Mouse (Mus musculus) embryonic facial prominence, embryonic 11.5 days (tissue): Measurements from ENCODE around the gene Cdk6. TPM values are rescaled to one million over a fixed set of nuclear protein-coding genes. Genes with fewer than 3 reads are reported as not detected.
A peak's percentile ranks its signal among the peaks of the same experiment; 100 is the strongest.
"Not testable (repeated sequence)": the region's sequence is repeated elsewhere in the genome, so short reads cannot be mapped to it uniquely, and the experiment has no call there.

Experiments used
- ATAC-seq: fragments of 200-750 bp; cut with Nextera tagmentation; replicated peaks from 2 replicates; pipeline ENCODE4 v1.8.0; 2017; ENCODE audit warnings: low read depth; ENCODE audit not compliant: insufficient number of reproducible peaks, low FRiP score, low TSS enrichment
- DNase-seq: peaks from one replicate; pipeline ENCODE4 v3.0.0-alpha.2; 2015; ENCODE audit warnings: low spot score
- H3K27ac ChIP-seq: fragments of 300-500 bp; sonication (generic); replicated peaks from 2 replicates; pipeline ENCODE4 v1.5.1; 2014; ENCODE audit warnings: mild to moderate bottlenecking, low read depth, low read length, control low read depth
- H3K27me3 ChIP-seq: fragments of 300-500 bp; sonication (generic); 2 replicates; pipeline ENCODE4 v1.6.1; 2014; ENCODE audit warnings: mild to moderate bottlenecking, low read length, moderate library complexity, mixed read lengths; ENCODE audit not compliant: control insufficient read depth, insufficient read depth
- H3K36me3 ChIP-seq: fragments of 300-500 bp; sonication (generic); replicated peaks from 2 replicates; pipeline ENCODE4 v1.6.1; 2014; ENCODE audit warnings: low read depth, mild to moderate bottlenecking, low read length, moderate library complexity, mixed read lengths; ENCODE audit not compliant: control insufficient read depth, insufficient read depth
- H3K4me1 ChIP-seq: fragments of 300-500 bp; sonication (generic); 2 replicates; pipeline ENCODE4 v1.6.1; 2014; ENCODE audit warnings: low read length, mixed read lengths; ENCODE audit not compliant: control insufficient read depth, insufficient read depth
- H3K4me2 ChIP-seq: fragments of 300-500 bp; sonication (generic); 2 replicates; pipeline ENCODE4 v1.6.1; 2014; ENCODE audit warnings: low read depth, mild to moderate bottlenecking, control low read depth, low read length, moderate library complexity
- H3K4me3 ChIP-seq: fragments of 300-500 bp; sonication (generic); 2 replicates; pipeline ENCODE4 v1.5.1; 2014; ENCODE audit warnings: low read depth, low read length, control low read depth
- H3K9ac ChIP-seq: fragments of 300-500 bp; sonication (generic); replicated peaks from 2 replicates; pipeline ENCODE4 v1.6.1; 2014; ENCODE audit warnings: mild to moderate bottlenecking, control low read depth, low read length
- H3K9me3 ChIP-seq: fragments of 300-500 bp; sonication (generic); replicated peaks from 2 replicates; pipeline ENCODE4 v1.6.1; 2016; ENCODE audit warnings: mild to moderate bottlenecking, low read length, inconsistent platforms, mixed read lengths; ENCODE audit not compliant: control insufficient read depth
- WGBS: fragments of 180-500 bp; shearing (Covaris S2); extraction: QIAGEN DNeasy Blood & Tissue Kit; methylation state at CpG from one replicate; pipeline ENCODE4 v1.1.7; 2014; 5-methylcytosine and 5-hydroxymethylcytosine counted together
- polyA plus RNA-seq: library from polyadenylated mRNA; unstranded; fragments of >200 nt; fragmentation: Nextera tagmentation; extraction: Ambion mirVana; gene quantifications from 2 replicates; pipeline ENCODE4 v1.2.1, GENCODE M21; 2014

Gene Cdk6
- polyA plus RNA-seq, 1 experiment from 2014 or later = 17.2 TPM

DNA sequence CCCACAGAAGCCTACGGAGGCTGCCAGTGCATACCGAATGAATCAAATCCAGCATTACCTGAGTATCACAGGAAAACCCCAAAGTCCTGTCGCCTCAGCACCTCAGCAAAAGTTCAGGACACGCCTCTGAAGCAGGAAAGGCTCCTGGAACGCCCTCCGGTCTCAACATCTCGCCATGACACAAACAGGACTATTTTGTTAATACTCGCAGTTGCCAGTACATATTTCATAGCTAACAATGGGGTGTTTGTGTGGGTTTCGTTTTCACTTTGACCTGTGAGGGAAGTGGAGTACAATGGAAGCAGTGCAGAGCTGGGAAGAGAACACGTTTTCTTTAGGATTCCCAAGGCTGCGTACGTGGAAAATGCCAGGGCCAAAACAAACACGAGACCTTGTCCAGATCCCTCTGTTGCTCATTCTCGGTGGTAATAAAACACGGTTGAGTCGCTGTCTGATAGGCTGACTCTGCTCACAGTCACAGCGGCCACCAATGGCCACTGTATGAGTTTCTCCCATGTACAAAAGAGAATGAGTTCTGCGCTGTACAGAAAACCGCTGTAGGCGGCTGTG is 91.9 kb downstream of the Cdk6 start:
- H3K36me3 ChIP-seq = not testable (repeated sequence)
- 81% methylated on average over 18 of the region's 20 CpGs for WGBS

DNA sequence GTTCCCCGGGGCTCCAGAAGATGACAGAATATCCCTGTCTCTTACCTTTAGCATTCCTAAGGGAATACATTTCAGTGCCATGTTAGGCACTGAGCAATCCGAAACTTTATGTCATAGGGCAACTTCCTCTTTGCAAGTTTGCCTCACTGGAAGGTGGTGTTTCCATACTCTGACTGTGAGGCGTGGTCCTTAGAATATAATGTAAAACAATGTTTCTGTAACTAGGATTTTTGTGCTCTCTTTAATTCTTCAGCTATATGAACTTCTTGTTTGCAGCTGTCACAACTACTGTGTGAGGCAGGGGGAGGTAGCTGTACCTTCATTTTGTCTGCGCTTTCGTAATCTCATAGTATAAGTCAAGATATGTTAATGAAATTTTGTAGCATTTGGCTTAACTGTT is 92.8 kb downstream of the Cdk6 start:
- WGBS = 94% methylated on average over 5 of the region's 5 CpGs
- H3K27ac ChIP-seq, H3K36me3 ChIP-seq, H3K9ac ChIP-seq, H3K4me2 ChIP-seq, H3K9me3 ChIP-seq, DNase-seq, H3K4me3 ChIP-seq, H3K4me1 ChIP-seq, H3K27me3 ChIP-seq, ATAC-seq: not testable (repeated sequence)

More for the DNA sequence above, 91.9 kb downstream of the Cdk6 start:
- H3K4me3 ChIP-seq, ATAC-seq, H3K9me3 ChIP-seq, H3K27me3 ChIP-seq, H3K4me2 ChIP-seq, DNase-seq, H3K27ac ChIP-seq, H3K4me1 ChIP-seq, H3K9ac ChIP-seq: not testable (repeated sequence)

DNA sequence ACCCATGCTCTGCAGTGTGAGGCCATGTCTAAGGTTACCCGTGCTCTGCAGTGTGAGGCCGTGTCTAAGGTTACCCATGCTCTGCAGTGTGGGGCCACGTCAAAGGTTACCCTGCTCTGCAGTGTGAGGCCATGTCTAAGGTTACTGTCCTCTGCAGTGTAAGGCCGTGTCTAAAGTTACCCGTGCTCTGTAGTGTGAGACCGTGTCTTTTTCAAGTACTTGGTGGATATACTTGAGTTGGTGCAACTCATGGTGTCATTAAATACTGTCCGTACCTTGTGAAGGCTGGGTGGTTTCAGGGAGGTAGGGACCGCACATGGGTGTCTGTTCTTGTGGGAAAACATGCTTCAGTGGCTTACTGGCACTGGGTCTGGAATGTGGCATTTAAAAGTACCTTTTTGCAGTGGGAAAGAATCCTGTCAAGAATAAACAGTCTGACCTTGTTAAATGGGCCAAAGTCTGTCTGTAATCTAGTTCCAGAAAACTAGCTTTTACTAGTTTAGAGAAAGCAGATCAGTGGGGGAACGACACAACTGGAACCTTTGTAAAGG is 97.2 kb downstream of the Cdk6 start:
- WGBS = 88% methylated on average over 9 of the region's 9 CpGs
- not testable (repeated sequence) for H3K27me3 ChIP-seq, H3K9me3 ChIP-seq, H3K4me2 ChIP-seq, H3K9ac ChIP-seq, ATAC-seq, H3K4me3 ChIP-seq, H3K27ac ChIP-seq, H3K36me3 ChIP-seq, H3K4me1 ChIP-seq, DNase-seq

DNA sequence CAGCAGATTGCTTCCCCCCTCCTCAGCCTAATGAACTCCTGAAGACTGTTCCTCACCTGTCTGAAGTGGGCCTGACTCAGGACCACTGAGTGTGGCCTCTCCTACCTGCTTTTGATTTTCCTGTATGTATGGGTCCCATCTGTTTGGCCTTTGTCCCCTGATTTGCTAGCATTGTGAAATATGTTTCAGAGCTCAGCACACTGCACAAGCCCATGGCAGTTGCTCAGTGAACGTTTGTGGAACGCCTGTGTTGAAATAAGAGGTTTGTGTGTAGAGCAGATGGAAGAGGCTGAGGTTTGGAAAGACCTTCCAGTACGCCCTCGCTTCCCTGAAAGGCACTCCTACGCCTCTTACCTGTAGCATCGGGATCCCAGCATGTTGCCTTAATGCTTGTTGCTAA is 98.1 kb downstream of the Cdk6 start:
- WGBS = 91% methylated on average over 6 of the region's 6 CpGs
- not testable (repeated sequence) for H3K36me3 ChIP-seq, ATAC-seq, H3K27ac ChIP-seq, H3K4me1 ChIP-seq, H3K9me3 ChIP-seq, H3K4me3 ChIP-seq, H3K9ac ChIP-seq, DNase-seq, H3K4me2 ChIP-seq, H3K27me3 ChIP-seq

DNA sequence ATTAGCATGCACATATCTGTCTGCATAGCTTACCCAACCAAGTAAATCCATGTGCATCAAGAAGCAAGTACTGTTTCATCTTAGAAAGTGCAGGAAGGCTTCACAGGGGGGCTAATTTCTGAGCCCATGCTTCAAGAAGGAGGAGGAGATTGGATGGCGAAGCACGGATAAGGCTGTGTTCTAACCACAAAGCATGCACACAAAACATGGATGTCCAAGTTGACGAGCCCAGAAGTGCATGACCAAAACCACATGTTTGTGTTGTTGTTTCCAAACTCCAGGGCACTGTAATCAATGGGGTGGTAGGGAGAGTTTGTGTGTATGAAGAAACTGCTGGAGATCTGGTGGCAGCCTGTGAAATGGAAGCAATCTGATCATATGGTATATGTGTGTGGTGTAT is 101.2 kb downstream of the Cdk6 start:
- H3K27me3 ChIP-seq, H3K4me1 ChIP-seq, H3K9me3 ChIP-seq, H3K4me3 ChIP-seq, H3K4me2 ChIP-seq, ATAC-seq, H3K36me3 ChIP-seq, DNase-seq, H3K27ac ChIP-seq, H3K9ac ChIP-seq: not testable (repeated sequence)
- 78% methylated on average over 3 of the region's 3 CpGs for WGBS

DNA sequence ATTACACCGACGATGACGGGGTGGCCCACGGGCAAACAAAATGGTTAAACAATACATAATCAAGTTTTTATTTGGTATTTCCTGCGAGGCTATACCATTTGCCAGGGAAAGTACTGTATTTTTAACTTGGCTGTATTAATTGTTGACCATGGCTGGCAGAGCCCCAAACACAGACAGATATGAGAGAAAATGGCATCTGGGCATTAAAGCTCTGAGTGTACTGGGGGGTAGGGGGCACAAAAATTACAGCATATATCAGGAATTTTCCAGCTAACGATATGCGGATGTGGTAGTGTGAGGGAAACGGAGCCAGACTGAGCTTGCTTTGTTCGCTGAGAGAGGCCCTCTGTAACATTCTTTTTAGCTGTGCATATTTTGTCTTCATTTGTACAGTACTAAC is 109.9 kb downstream of the Cdk6 start:
- not testable (repeated sequence) for ATAC-seq, H3K27me3 ChIP-seq, DNase-seq, H3K9ac ChIP-seq, H3K36me3 ChIP-seq, H3K27ac ChIP-seq, H3K4me1 ChIP-seq, H3K9me3 ChIP-seq, H3K4me3 ChIP-seq, H3K4me2 ChIP-seq
- 63% methylated on average over 9 of the region's 9 CpGs for WGBS

DNA sequence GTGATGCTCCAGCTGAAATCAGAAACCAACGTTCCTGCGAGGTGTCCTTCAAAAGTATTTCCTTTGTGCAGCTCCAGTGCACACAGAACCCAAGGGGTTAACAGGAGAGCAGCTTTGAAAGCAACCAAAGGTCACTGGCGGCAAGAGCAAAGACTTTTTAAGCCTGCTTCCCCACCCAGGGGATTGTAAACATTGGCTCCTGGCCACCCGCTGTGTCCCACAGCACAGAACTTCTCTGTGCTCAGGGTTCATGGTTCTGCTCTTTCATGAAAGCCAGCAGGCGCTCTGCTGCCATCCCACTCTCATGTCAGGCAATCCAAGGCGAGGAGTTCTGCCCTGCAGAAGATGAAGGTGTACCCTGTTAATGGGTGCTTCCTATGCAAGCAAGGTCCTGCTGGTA is 112.7 kb downstream of the Cdk6 start:
- H3K27ac ChIP-seq, H3K9ac ChIP-seq, H3K36me3 ChIP-seq, H3K4me2 ChIP-seq, ATAC-seq, H3K4me1 ChIP-seq, H3K27me3 ChIP-seq, H3K4me3 ChIP-seq, H3K9me3 ChIP-seq: not testable (repeated sequence)
- peak; percentile 44 for DNase-seq
- 6% methylated on average over 6 of the region's 6 CpGs for WGBS

DNA sequence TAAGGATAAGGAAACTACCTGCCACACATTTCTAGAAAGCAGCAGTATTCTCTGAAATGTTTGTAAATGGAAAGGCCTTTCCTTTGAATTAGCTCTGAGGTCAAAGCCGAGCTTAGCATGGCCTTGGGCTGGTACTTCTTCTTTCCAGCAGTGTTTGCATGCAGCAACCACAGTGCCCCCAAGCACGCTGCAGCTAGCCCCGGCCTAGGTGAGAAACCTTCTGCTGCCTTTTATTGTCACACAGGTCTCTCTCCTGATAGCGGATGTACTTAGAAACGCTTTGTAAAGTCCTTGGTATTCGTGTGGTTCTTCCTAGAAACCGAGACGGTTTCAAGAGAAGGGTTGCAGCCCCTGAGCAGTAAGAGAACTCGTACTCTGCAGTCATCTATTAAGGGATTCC is 119.6 kb downstream of the Cdk6 start:
- no peak for DNase-seq
- Histone ChIP-seq H3K27me3 (no peaks in the 10 kb centered on the region), H3K36me3 (no peaks in the 10 kb centered on the region), H3K4me3 (no peak overlapping the region), H3K4me2 (no peak overlapping the region), H3K4me1 (no peaks in the 10 kb centered on the region), H3K9me3 (no peaks in the 10 kb centered on the region), H3K9ac (no peak overlapping the region), H3K27ac (no peak overlapping the region)
- 78% methylated on average over 9 of the region's 9 CpGs for whole genome bisulfite sequencing
- no peak for ATAC-seq
